Mouse (Mus musculus) intestine, embryonic 16.5 days (tissue): ENCODE results near the gene Fhit. TPM values are rescaled to one million over a fixed set of nuclear protein-coding genes. Genes with fewer than 3 reads are reported as not detected.

Source experiments
- ATAC-seq: fragments of 200-750 bp; cut with Nextera tagmentation; 2 replicates; pipeline ENCODE4 v1.8.0; 2017; ENCODE audit warnings: moderate TSS enrichment, moderate library complexity
- H3K27ac ChIP-seq: fragments of 300-500 bp; sonication (generic); 2 replicates; pipeline ENCODE4 v1.5.1; 2014; ENCODE audit warnings: mild to moderate bottlenecking, low read length
- H3K27me3 ChIP-seq: fragments of 300-500 bp; sonication (generic); replicated peaks from 2 replicates; pipeline ENCODE4 v1.6.1; 2014; ENCODE audit warnings: low read length, control low read depth, mixed read lengths; ENCODE audit not compliant: control insufficient read depth, insufficient read depth
- H3K36me3 ChIP-seq: fragments of 300-500 bp; sonication (generic); 2 replicates; pipeline ENCODE4 v1.6.1; 2014; ENCODE audit warnings: low read length, control low read depth; ENCODE audit not compliant: control insufficient read depth, insufficient read depth
- H3K4me1 ChIP-seq: fragments of 300-500 bp; sonication (generic); 2 replicates; pipeline ENCODE4 v1.6.1; 2014; ENCODE audit warnings: low read length, control low read depth, mixed read lengths; ENCODE audit not compliant: control insufficient read depth, insufficient read depth
- H3K4me2 ChIP-seq: fragments of 300-500 bp; sonication (generic); 2 replicates; pipeline ENCODE4 v1.6.1; 2014; ENCODE audit warnings: low read depth, low read length, control low read depth
- H3K4me3 ChIP-seq: fragments of 300-500 bp; sonication (generic); 2 replicates; pipeline ENCODE4 v1.5.1; 2014; ENCODE audit warnings: mild to moderate bottlenecking, low read length
- H3K9ac ChIP-seq: fragments of 300-500 bp; sonication (generic); 2 replicates; pipeline ENCODE4 v1.6.1; 2014; ENCODE audit warnings: low read depth, low read length
- H3K9me3 ChIP-seq: fragments of 300-500 bp; sonication (generic); 2 replicates; pipeline ENCODE4 v1.6.1; 2016; ENCODE audit warnings: low read length, control low read depth; ENCODE audit not compliant: control insufficient read depth
- WGBS: fragments of 180-500 bp; shearing (Covaris S2); extraction: QIAGEN DNeasy Blood & Tissue Kit; methylation state at CpG from one replicate; pipeline ENCODE4 v1.1.7; 2014; 5-methylcytosine and 5-hydroxymethylcytosine counted together
- polyA plus RNA-seq: library from polyadenylated mRNA; unstranded; fragments of >200 nt; fragmentation: Nextera tagmentation; extraction: Ambion mirVana; gene quantifications from 2 replicates; pipeline ENCODE4 v1.2.1, GENCODE M21; 2015

Gene Fhit
- polyA plus RNA-seq, 1 experiment from 2014 or later: 14.7 TPM

- WGBS: 77% methylated on average over 5 of the region's 5 CpGs
- no peaks in the 10 kb centered on the region for H3K4me1 ChIP-seq
- no peak overlapping the region for H3K9ac ChIP-seq
- no peaks in the 10 kb centered on the region for H3K27me3 ChIP-seq
- no peak overlapping the region for H3K4me3 ChIP-seq
- no peaks in the 10 kb centered on the region for H3K36me3 ChIP-seq
- no peak overlapping the region for H3K27ac ChIP-seq
- no peaks in the 10 kb centered on the region for H3K9me3 ChIP-seq
- no peak overlapping the region for H3K4me2 ChIP-seq
- peak; percentile 61; the same call in 1 of the 2 replicates for ATAC-seq
Measured at GRCm38 (mm10) chr14:10205699-10206098, 956.1 kb downstream of the Fhit start.

GRCm38 (mm10) chr14:10205290-10205689 is 956.5 kb downstream of the Fhit start:
- no peaks in the 10 kb centered on the region for H3K36me3 ChIP-seq
- no peaks in the 10 kb centered on the region for H3K27me3 ChIP-seq
- 57% methylated on average over 4 of the region's 4 CpGs for WGBS
- H3K9me3 ChIP-seq: no peaks in the 10 kb centered on the region
- no peak overlapping the region for H3K9ac ChIP-seq
- no peaks in the 10 kb centered on the region for H3K4me1 ChIP-seq
- no peak overlapping the region for H3K4me2 ChIP-seq
- no peak overlapping the region for H3K27ac ChIP-seq
- peak; percentile 92 for ATAC-seq
- H3K4me3 ChIP-seq: no peak overlapping the region

GRCm38 (mm10) chr14:10194130-10194529 is 967.7 kb downstream of the Fhit start:
- H3K36me3 ChIP-seq: no peaks in the 10 kb centered on the region
- H3K27me3 ChIP-seq: no peaks in the 10 kb centered on the region
- no peak overlapping the region for H3K4me3 ChIP-seq
- H3K27ac ChIP-seq: no peak overlapping the region
- no peaks in the 10 kb centered on the region for H3K9me3 ChIP-seq
- ATAC-seq: no peak
- no peaks in the 10 kb centered on the region for H3K4me1 ChIP-seq
- H3K4me2 ChIP-seq: no peak overlapping the region
- no peak overlapping the region for H3K9ac ChIP-seq
- 67% methylated on average over 5 of the region's 5 CpGs for WGBS

GRCm38 (mm10) chr14:10171761-10172160 is 990.1 kb downstream of the Fhit start:
- Histone ChIP-seq H3K9ac (no peak overlapping the region), H3K27ac (no peak overlapping the region), H3K4me2 (no peak overlapping the region), H3K36me3 (no peaks in the 10 kb centered on the region), H3K4me1 (no peaks in the 10 kb centered on the region), H3K4me3 (no peak overlapping the region), H3K27me3 (no peaks in the 10 kb centered on the region), H3K9me3 (no peaks in the 10 kb centered on the region)
- WGBS: 85% methylated on average over 2 of the region's 2 CpGs
- no peak for ATAC-seq

- H3K27ac ChIP-seq: no peak overlapping the region
- H3K27me3 ChIP-seq: no peaks in the 10 kb centered on the region
- 70% methylated on average over 6 of the region's 6 CpGs for WGBS
- H3K4me1 ChIP-seq: no peaks in the 10 kb centered on the region
- H3K4me2 ChIP-seq: no peak overlapping the region
- no peak for ATAC-seq
- no peak overlapping the region for H3K4me3 ChIP-seq
- no peak overlapping the region for H3K9ac ChIP-seq
- no peaks in the 10 kb centered on the region for H3K36me3 ChIP-seq
- H3K9me3 ChIP-seq: no peaks in the 10 kb centered on the region
Measured at GRCm38 (mm10) chr14:10166641-10167429, 995.0 kb downstream of the Fhit start.

GRCm38 (mm10) chr14:10149872-10150271 is 1012.0 kb downstream of the Fhit start:
- H3K36me3 ChIP-seq: no peaks in the 10 kb centered on the region
- H3K27ac ChIP-seq: no peak overlapping the region
- no peak overlapping the region for H3K4me3 ChIP-seq
- no peak overlapping the region for H3K9ac ChIP-seq
- 49% methylated on average over 5 of the region's 5 CpGs for WGBS
- H3K27me3 ChIP-seq: no peaks in the 10 kb centered on the region
- no peak for ATAC-seq
- H3K4me1 ChIP-seq: no peaks in the 10 kb centered on the region
- no peaks in the 10 kb centered on the region for H3K9me3 ChIP-seq
- H3K4me2 ChIP-seq: no peak overlapping the region

GRCm38 (mm10) chr14:10139311-10139710 is 1022.5 kb downstream of the Fhit start:
- Histone ChIP-seq H3K36me3 (no peaks in the 10 kb centered on the region), H3K27me3 (no peaks in the 10 kb centered on the region), H3K4me1 (no peaks in the 10 kb centered on the region), H3K9ac (no peak overlapping the region), H3K27ac (no peak overlapping the region), H3K9me3 (no peaks in the 10 kb centered on the region), H3K4me2 (no peak overlapping the region), H3K4me3 (no peak overlapping the region)
- ATAC-seq: no peak

- ATAC-seq: peak; percentile 76
- Histone ChIP-seq H3K27me3 (no peaks in the 10 kb centered on the region), H3K4me1 (no peaks in the 10 kb centered on the region), H3K4me3 (no peak overlapping the region), H3K36me3 (no peaks in the 10 kb centered on the region), H3K27ac (no peak overlapping the region), H3K9me3 (no peaks in the 10 kb centered on the region), H3K9ac (no peak overlapping the region), H3K4me2 (no peak overlapping the region)
- 79% methylated on average over 10 of the region's 10 CpGs for WGBS
Measured at GRCm38 (mm10) chr14:10133873-10134272, 1028.0 kb downstream of the Fhit start.

GRCm38 (mm10) chr14:10129675-10130074 is 1032.2 kb downstream of the Fhit start:
- H3K4me3 ChIP-seq: no peak overlapping the region
- WGBS: 91% methylated on average over 4 of the region's 4 CpGs
- no peaks in the 10 kb centered on the region for H3K36me3 ChIP-seq
- H3K4me2 ChIP-seq: no peak overlapping the region
- H3K27me3 ChIP-seq: no peaks in the 10 kb centered on the region
- no peak for ATAC-seq
- no peak overlapping the region for H3K9ac ChIP-seq
- no peaks in the 10 kb centered on the region for H3K9me3 ChIP-seq
- no peaks in the 10 kb centered on the region for H3K4me1 ChIP-seq
- no peak overlapping the region for H3K27ac ChIP-seq

GRCm38 (mm10) chr14:10129088-10129487 is 1032.7 kb downstream of the Fhit start:
- Histone ChIP-seq H3K27me3 (no peaks in the 10 kb centered on the region), H3K9ac (no peak overlapping the region), H3K4me1 (no peaks in the 10 kb centered on the region), H3K4me3 (no peak overlapping the region), H3K4me2 (no peak overlapping the region), H3K27ac (no peak overlapping the region), H3K36me3 (no peaks in the 10 kb centered on the region), H3K9me3 (no peaks in the 10 kb centered on the region)
- WGBS: 61% methylated on average over 7 of the region's 7 CpGs
- peak; percentile 68 for ATAC-seq
